Mouse (Mus musculus) inflammation-experienced regulatory T-cells, adult 6 months (primary cell): ENCODE results near the gene Olfr1098. TPM values are rescaled to one million over a fixed set of nuclear protein-coding genes. Genes with fewer than 3 reads are reported as not detected.

Source experiments
- ATAC-seq: one replicate; pipeline ENCODE4 v1.8.0; 2017
- polyA plus RNA-seq, 3 experiments: library from polyadenylated mRNA; unstranded; fragments of 100-300 nt; shearing (Covaris generic); gene quantifications; one replicate each; pipeline ENCODE4 v1.2.1; 2017

Gene Olfr1098
- polyA plus RNA-seq: not detected

- no peak for ATAC-seq
These were observed at the start of gene Olfr1098 for GRCm38 (mm10) chr2:86924445-86924844. Olfr1098 (minus strand) TSS chr2:86924545.

GRCm38 (mm10) chr2:86960593-86960992 is 36.2 kb upstream of the Olfr1098 start, which contains the start of gene Olfr1099:
Olfr1099 (minus strand) TSS chr2:86960693.
- ATAC-seq: no peak

DNA sequence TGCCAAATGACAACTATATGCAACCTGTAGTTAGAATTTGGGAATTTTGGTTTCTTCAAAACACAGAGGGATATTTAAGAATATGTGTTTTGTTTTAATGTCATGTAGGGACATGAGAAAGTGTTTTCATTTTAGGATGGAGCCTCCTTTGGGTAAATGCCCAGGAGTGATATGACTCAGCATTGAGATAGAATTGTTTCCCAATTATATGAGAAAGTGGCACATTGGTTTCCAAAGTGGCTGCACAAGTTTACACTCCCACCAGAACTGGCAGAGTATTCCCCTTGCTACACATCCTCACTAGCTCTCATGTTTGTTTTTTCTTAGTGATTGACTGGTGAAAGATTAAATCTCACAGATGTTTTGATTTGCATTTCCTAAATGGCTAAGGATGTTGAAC is 2.2 kb upstream of the Olfr1098 start:
- no peak for ATAC-seq

DNA sequence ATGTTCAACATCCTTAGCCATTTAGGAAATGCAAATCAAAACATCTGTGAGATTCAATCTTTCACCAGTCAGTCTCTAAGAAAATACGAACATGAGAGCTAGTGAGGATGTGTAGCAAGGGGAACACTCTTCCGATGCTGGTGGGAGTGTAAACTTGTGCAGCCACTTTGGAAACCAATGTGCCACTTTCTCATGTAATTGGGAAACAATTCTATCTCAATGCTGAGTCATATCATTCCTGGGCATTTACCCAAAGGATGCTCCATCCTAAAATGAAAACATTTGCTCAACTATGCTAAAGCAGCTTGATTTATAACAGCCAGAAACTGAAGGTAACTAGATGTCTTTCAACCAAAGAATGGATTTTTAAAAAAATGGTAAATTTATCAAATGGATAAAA is 18.7 kb downstream of the Olfr1098 start:
- ATAC-seq: no peak

DNA sequence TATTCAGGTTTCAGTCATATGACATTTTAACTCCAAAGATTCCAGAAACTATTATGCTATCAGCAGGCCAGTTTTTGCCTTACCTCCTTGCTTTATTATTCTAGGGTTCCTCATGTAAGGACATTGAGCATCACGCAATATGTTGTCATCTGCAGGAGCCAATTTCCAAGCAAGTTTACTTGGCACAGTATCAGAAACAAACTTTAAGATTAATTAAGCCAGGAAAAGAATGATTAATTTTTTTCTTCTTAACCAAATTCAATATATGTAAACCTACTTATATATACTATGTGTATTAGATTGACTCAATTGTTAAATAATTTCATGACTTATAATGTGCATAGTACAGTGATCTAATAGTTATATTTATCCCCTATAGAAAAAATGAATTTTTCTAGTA is 32.2 kb downstream of the Olfr1098 start, which contains the start of gene Olfr1097:
Gene Olfr1097 (minus strand): TSS at position 101 of the 400 bp plus-strand sequence.
- ATAC-seq: no peak

DNA sequence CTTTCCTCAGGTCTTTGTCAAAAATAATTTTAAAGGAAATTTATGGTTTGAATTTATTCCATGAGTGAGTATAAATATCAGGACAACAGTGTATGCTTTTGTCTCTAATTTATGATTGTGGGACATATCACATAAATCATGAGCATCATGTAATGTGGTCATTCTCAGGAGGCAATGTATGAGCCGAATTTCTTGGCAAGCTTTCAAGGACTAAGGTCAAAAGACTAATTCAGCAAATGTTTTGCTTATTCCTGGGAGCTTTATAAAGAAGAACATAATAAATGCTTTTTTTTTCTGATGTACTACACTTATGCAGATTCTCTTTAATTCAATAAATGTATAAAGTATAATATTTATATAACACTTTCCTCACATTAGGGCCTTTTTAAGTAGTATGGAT is 49.6 kb downstream of the Olfr1098 start, which contains the start of gene Gm13723:
Gene Gm13723 (minus strand): TSS at position 101 of the 400 bp plus-strand sequence.
- ATAC-seq: no peak

Other genes with a start within 250 kb of the Olfr1098 start
- not detected for gene Olfr1086, start 244.5 kb downstream of the Olfr1098 start, polyA plus RNA-seq
- not detected for gene Olfr1087, start 226.2 kb downstream of the Olfr1098 start, polyA plus RNA-seq
- not detected for gene Olfr1089, start 190.8 kb downstream of the Olfr1098 start, polyA plus RNA-seq
- gene Olfr1090, start 165.6 kb downstream of the Olfr1098 start, polyA plus RNA-seq: not detected
- gene Olfr1093, start 142.1 kb downstream of the Olfr1098 start, polyA plus RNA-seq: not detected
- not detected for gene Olfr141, start 114.5 kb downstream of the Olfr1098 start, polyA plus RNA-seq
- gene Olfr1094, start 99.9 kb downstream of the Olfr1098 start, polyA plus RNA-seq: not detected
- gene Olfr1095, start 72.8 kb downstream of the Olfr1098 start, polyA plus RNA-seq: not detected
- not detected for gene Gm13723, start 49.7 kb downstream of the Olfr1098 start, polyA plus RNA-seq
- not detected for gene Olfr1097, start 32.3 kb downstream of the Olfr1098 start, polyA plus RNA-seq
- not detected for gene Olfr1099, start 36.1 kb upstream of the Olfr1098 start, polyA plus RNA-seq
- gene Olfr1100, start 55.4 kb upstream of the Olfr1098 start, polyA plus RNA-seq: not detected
- gene Olfr1101, start 66.7 kb upstream of the Olfr1098 start, polyA plus RNA-seq: not detected
- gene Olfr1102, start 73.9 kb upstream of the Olfr1098 start, polyA plus RNA-seq: not detected
- gene Olfr1104, start 102.5 kb upstream of the Olfr1098 start, polyA plus RNA-seq: not detected
- not detected for gene Olfr1105, start 112.0 kb upstream of the Olfr1098 start, polyA plus RNA-seq
- not detected for gene Olfr1106, start 127.7 kb upstream of the Olfr1098 start, polyA plus RNA-seq
- not detected for gene Olfr1107, start 151.3 kb upstream of the Olfr1098 start, polyA plus RNA-seq
- not detected for gene Olfr1109, start 171.5 kb upstream of the Olfr1098 start, polyA plus RNA-seq
- not detected for gene Olfr259, start 190.0 kb upstream of the Olfr1098 start, polyA plus RNA-seq
- gene Olfr1110, start 215.8 kb upstream of the Olfr1098 start, polyA plus RNA-seq: not detected
- not detected for gene Olfr1111, start 228.1 kb upstream of the Olfr1098 start, polyA plus RNA-seq